Mouse (Mus musculus) limb, embryonic 12.5 days (tissue): ENCODE data around the gene Kif13a. TPM values are rescaled to one million over a fixed set of nuclear protein-coding genes. Genes with fewer than 3 reads are reported as not detected.

Source experiments
- ATAC-seq: fragments of 200-750 bp; cut with Nextera tagmentation; 2 replicates; pipeline ENCODE4 v1.8.0; 2017; ENCODE audit warnings: low read depth, moderate TSS enrichment; ENCODE audit not compliant: insufficient number of reproducible peaks, insufficient read depth, low FRiP score, low TSS enrichment
- H3K27ac ChIP-seq: fragments of 300-500 bp; sonication (generic); 2 replicates; pipeline ENCODE4 v1.5.1; 2016; ENCODE audit warnings: mild to moderate bottlenecking, moderate library complexity
- H3K27me3 ChIP-seq: fragments of 300-500 bp; sonication (generic); 2 replicates; pipeline ENCODE4 v1.6.1; 2016; ENCODE audit warnings: mild to moderate bottlenecking, moderate library complexity
- H3K36me3 ChIP-seq: fragments of 300-500 bp; sonication (generic); 2 replicates; pipeline ENCODE4 v1.6.1; 2016; ENCODE audit warnings: mild to moderate bottlenecking, moderate library complexity
- H3K4me1 ChIP-seq: fragments of 300-500 bp; sonication (generic); replicated peaks from 2 replicates; pipeline ENCODE4 v1.6.1; 2016
- H3K4me2 ChIP-seq: fragments of 300-500 bp; sonication (generic); 2 replicates; pipeline ENCODE4 v1.6.1; 2016; ENCODE audit warnings: mild to moderate bottlenecking, moderate library complexity
- H3K4me3 ChIP-seq: fragments of 300-500 bp; sonication (generic); replicated peaks from 2 replicates; pipeline ENCODE4 v1.5.1; 2016; ENCODE audit warnings: mild to moderate bottlenecking
- H3K9ac ChIP-seq: fragments of 300-500 bp; sonication (generic); replicated peaks from 2 replicates; pipeline ENCODE4 v1.6.1; 2016; ENCODE audit warnings: mild to moderate bottlenecking, moderate library complexity
- H3K9me3 ChIP-seq: fragments of 300-500 bp; sonication (generic); 2 replicates; pipeline ENCODE4 v1.6.1; 2016; ENCODE audit warnings: mild to moderate bottlenecking, moderate library complexity
- WGBS: fragments of 180-500 bp; shearing (Covaris S2); methylation state at CpG from one replicate; pipeline ENCODE4 v1.1.7; 2016; 5-methylcytosine and 5-hydroxymethylcytosine counted together
- polyA plus RNA-seq: library from polyadenylated mRNA; unstranded; fragments of >200 nt; fragmentation: Nextera tagmentation; extraction: Ambion mirVana; gene quantifications from 2 replicates; pipeline ENCODE4 v1.2.1, GENCODE M21; 2016

Kif13a gene
- polyA plus RNA-seq, 1 experiment from 2014 or later: 23.3 TPM

DNA sequence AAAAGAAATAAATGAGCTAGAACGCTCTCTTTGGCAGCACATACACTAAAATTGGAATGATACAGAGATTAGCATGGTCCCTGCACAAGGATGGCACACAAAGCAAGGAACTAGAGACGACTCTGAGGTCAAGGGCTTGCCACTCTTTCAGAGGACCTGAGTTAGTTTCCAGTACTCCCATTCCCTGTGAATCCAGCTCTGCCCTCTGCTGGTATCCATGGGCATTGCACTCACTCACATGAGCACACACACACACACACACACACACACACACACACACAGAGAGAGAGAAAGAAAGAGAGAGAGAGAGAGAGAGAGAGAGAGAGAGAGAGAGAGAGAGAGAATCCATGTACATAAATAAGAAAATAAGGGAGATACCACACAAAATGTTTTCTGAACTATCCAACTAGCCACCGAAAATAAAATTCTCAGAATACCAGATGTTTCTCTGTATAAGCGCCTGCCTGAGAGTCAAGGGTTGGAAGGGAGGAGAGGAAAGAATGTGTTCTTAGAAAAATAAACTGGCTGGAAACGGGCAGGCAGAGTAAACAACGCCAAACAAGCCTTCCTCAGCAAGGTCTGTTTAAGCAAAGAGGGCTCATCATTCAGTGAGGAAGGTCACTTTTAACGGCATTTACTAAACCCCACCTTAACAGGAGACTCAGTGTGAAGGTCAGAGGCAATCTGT is 27.0 kb downstream of the Kif13a start:
- 89% methylated on average over 7 of the region's 7 CpGs for WGBS
- Histone ChIP-seq H3K9ac (no peak overlapping the region), H3K27ac (no peak overlapping the region), H3K4me2 (no peak overlapping the region), H3K4me1 (no peaks in the 10 kb centered on the region; the same call in 1 of the 2 replicates), H3K27me3 (no peaks in the 10 kb centered on the region), H3K4me3 (no peak overlapping the region), H3K9me3 (peaks cover 8% of the 10 kb centered on the region; the same call in 1 of the 2 replicates), H3K36me3 (peaks cover 12% of the 10 kb centered on the region)
- ATAC-seq: no peak

DNA sequence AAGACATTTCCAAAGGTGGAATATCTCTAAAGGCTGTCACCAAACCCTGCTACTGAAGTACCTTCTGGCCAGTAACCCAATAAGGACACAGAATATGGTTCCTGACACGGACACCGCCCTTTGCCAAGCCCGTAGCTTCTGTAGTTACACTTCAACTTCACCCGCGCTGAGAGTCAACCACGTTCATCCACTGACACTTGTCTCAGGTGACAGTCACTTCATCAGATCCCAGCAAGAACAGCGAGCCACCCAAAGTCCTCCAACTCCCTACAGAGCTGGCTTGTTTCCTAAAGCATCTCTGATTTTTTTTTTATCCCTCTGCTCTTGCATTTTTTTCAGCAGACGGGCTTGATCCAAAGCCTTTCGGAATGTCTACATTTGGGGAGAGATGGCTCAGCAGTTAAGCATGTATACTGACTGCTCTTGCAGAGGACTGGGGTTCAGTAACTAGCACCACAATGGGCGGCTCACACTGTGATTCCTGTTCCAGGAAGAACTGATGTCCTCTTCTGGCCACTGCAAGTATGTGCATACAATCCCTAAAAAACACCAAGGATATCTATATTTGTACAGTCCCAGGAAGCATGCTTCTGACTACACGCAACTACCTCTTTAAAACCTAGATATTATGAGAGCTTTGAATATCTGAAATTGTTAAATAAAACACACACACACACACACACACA is 28.7 kb downstream of the Kif13a start:
- H3K4me1 ChIP-seq: peaks cover 3% of the 10 kb centered on the region; the same call in 1 of the 2 replicates
- no peak overlapping the region for H3K4me3 ChIP-seq
- no peak overlapping the region for H3K4me2 ChIP-seq
- no peaks in the 10 kb centered on the region for H3K27me3 ChIP-seq
- 96% methylated on average over 11 of the region's 11 CpGs for WGBS
- peaks cover 12% of the 10 kb centered on the region for H3K36me3 ChIP-seq
- no peak for ATAC-seq
- no peak overlapping the region for H3K9ac ChIP-seq
- H3K9me3 ChIP-seq: peaks cover 8% of the 10 kb centered on the region; the same call in 1 of the 2 replicates
- no peak overlapping the region for H3K27ac ChIP-seq

- Histone ChIP-seq H3K9ac (no peak overlapping the region), H3K27me3 (no peaks in the 10 kb centered on the region), H3K4me1 (peaks cover 20% of the 10 kb centered on the region), H3K27ac (no peak overlapping the region), H3K4me3 (no peak overlapping the region), H3K36me3 (peaks cover 12% of the 10 kb centered on the region), H3K9me3 (peaks cover 8% of the 10 kb centered on the region; the same call in 1 of the 2 replicates), H3K4me2 (no peak overlapping the region)
- 78% methylated on average over 2 of the region's 2 CpGs for WGBS
- ATAC-seq: no peak
Measured at GRCm38 (mm10) chr13:46898837-46899236, 30.8 kb downstream of the Kif13a start.

- Histone ChIP-seq H3K27me3 (no peaks in the 10 kb centered on the region), H3K4me2 (no peak overlapping the region), H3K4me1 (peaks cover 20% of the 10 kb centered on the region), H3K9me3 (peaks cover 8% of the 10 kb centered on the region; the same call in 1 of the 2 replicates), H3K36me3 (peaks cover 11% of the 10 kb centered on the region), H3K4me3 (no peak overlapping the region), H3K27ac (no peak overlapping the region), H3K9ac (no peak overlapping the region)
- no peak for ATAC-seq
- WGBS: 74% methylated on average over 11 of the region's 11 CpGs
Measured at GRCm38 (mm10) chr13:46898411-46898810, 31.3 kb downstream of the Kif13a start.

DNA sequence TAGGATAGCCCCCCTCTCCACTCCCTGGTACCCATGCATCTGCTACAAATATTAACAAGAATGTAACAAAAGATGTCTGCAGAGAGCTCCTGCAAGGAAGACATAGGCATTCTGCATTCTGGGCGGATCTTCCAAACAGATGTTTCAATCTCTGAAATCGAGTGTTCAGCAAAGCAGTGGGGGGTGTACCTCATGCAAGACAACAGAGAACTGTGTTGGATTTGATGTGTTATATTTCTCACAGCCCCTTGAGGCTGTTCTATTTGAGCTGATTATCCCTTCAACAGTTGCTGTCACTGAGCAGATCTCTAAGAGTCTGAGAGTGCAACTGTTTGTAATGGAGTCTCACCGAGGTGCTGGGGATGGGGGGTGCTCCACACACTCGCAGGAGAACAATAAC is 37.3 kb downstream of the Kif13a start:
- no peaks in the 10 kb centered on the region for H3K9me3 ChIP-seq
- H3K27ac ChIP-seq: 0 out of 2 replicates have a peak overlapping the region, but pooled peaks have one; percentile 12
- H3K36me3 ChIP-seq: no peaks in the 10 kb centered on the region
- H3K4me2 ChIP-seq: no peak overlapping the region
- H3K4me1 ChIP-seq: peaks cover 40% of the 10 kb centered on the region
- H3K9ac ChIP-seq: no peak overlapping the region
- no peak for ATAC-seq
- no peak overlapping the region for H3K4me3 ChIP-seq
- no peaks in the 10 kb centered on the region for H3K27me3 ChIP-seq
- WGBS: 62% methylated on average over 4 of the region's 4 CpGs

DNA sequence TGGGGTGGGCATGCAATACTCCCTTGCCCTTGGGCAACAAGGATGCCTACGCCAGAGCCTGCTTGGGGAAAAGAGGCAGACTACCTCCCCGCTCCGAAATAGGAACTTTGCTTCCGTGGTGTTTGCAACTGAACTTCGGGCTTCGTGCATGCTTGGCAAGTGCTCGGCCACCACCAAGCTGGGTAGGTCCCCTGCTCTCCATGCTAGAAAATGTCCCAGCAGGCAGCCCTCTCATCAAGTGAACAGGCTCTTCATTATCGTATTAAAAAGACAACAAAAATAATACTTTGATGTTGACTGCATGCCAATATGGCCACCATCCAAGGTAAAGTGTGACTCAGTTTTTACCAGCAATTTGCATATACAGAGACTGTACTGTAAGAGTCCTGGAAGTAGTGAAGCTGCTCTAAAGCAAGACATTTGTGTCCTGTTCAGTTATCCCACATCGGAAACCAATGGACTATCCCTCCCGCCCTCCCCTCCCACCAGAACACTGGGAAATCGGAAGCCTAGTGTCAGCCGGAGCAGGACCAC is 41.5 kb downstream of the Kif13a start:
- Histone ChIP-seq H3K27me3 (no peaks in the 10 kb centered on the region), H3K36me3 (no peaks in the 10 kb centered on the region), H3K9ac (no peak overlapping the region), H3K4me3 (no peak overlapping the region), H3K9me3 (no peaks in the 10 kb centered on the region), H3K27ac (no peak overlapping the region), H3K4me1 (peaks cover 39% of the 10 kb centered on the region), H3K4me2 (no peak overlapping the region)
- WGBS: 84% methylated on average over 12 of the region's 12 CpGs
- ATAC-seq: no peak

DNA sequence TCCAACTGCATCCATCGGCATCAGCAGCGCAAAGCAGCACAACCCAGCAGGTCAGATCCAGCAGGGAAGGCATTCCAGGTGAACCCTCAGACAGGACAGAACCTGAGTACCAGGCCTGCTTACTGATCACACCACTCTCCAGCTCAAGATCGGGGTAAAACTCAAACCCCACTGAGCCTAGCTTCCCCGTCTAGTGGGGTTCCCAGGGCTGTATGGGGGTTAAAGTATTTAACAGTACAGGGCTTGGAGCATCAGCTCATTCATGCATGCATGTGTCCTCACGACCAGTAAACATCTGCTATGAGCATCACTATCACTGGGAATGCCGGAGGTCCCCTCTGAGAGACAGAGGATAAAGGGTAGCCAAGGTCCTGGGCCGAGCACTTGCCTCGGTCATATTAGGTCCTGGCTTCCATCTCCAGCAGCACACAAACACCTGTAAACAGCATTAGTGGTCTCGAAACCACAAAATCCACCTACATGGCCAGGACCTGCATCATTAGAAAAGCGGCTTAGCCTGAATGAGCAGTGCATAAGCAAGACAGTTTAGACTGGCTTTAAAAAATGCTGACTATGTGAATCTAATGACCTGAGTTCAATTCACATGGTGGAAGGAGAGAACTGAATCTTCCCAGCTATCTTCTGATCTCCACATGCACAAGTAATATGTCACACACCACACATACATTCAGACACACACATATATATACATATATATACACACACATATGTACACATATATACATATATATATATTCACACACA is 43.0 kb downstream of the Kif13a start:
- Histone ChIP-seq H3K4me1 (peaks cover 32% of the 10 kb centered on the region), H3K4me3 (no peak overlapping the region), H3K36me3 (no peaks in the 10 kb centered on the region), H3K9me3 (no peaks in the 10 kb centered on the region), H3K4me2 (no peak overlapping the region), H3K9ac (no peak overlapping the region), H3K27ac (no peak overlapping the region), H3K27me3 (no peaks in the 10 kb centered on the region)
- ATAC-seq: no peak
- WGBS: 81% methylated on average over 10 of the region's 10 CpGs

DNA sequence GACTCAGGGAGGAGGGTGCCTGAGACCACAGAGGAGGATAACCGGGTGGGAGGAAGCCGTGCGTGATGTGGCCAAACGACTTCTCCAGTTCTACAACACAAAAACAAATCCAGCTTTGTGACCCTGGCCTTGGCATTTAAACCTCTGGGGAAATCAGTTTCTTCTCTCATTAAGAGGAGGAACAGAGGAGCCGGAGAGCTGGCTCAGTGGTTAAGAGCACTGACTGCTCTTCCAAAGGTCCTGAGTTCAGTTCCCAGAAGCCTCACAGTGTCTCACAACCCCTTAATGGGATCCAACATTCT is 44.0 kb downstream of the Kif13a start:
- no peaks in the 10 kb centered on the region for H3K9me3 ChIP-seq
- peaks cover 31% of the 10 kb centered on the region for H3K4me1 ChIP-seq
- no peak overlapping the region for H3K4me2 ChIP-seq
- no peak overlapping the region for H3K9ac ChIP-seq
- no peaks in the 10 kb centered on the region for H3K27me3 ChIP-seq
- ATAC-seq: no peak
- no peaks in the 10 kb centered on the region for H3K36me3 ChIP-seq
- no peak overlapping the region for H3K4me3 ChIP-seq
- 56% methylated on average over 5 of the region's 5 CpGs for WGBS
- no peak overlapping the region for H3K27ac ChIP-seq

GRCm38 (mm10) chr13:46884898-46885758 is 44.5 kb downstream of the Kif13a start:
- no peak overlapping the region for H3K4me3 ChIP-seq
- WGBS: 84% methylated on average over 26 of the region's 26 CpGs
- H3K36me3 ChIP-seq: no peaks in the 10 kb centered on the region
- no peaks in the 10 kb centered on the region for H3K9me3 ChIP-seq
- H3K27ac ChIP-seq: no peak overlapping the region
- no peak for ATAC-seq
- H3K4me1 ChIP-seq: peaks cover 36% of the 10 kb centered on the region
- no peak overlapping the region for H3K9ac ChIP-seq
- H3K4me2 ChIP-seq: no peak overlapping the region
- no peaks in the 10 kb centered on the region for H3K27me3 ChIP-seq

DNA sequence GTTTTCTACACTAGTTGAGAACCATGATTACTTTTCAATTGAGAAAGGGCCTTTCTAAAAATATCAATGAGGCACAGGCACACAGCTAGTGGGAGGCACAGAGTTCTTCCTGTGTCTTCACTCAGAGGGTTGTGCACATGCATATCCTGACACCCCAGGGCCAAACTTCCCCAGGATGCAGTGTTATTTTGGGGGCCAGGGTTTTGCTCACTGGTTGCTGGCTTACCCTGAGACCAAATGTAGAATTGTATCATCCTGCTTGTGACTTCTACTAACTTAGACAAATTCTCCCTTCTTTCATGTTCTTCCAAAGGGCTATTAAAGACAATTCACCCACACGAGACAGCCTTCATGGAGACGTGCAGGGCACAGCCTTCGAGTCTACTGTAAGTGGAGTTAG is 45.7 kb downstream of the Kif13a start:
- ATAC-seq: no peak
- WGBS: 91% methylated on average over 3 of the region's 3 CpGs
- peaks cover 36% of the 10 kb centered on the region for H3K4me1 ChIP-seq
- no peak overlapping the region for H3K4me3 ChIP-seq
- H3K27me3 ChIP-seq: no peaks in the 10 kb centered on the region
- no peak overlapping the region for H3K9ac ChIP-seq
- no peaks in the 10 kb centered on the region for H3K36me3 ChIP-seq
- H3K9me3 ChIP-seq: no peaks in the 10 kb centered on the region
- H3K27ac ChIP-seq: no peak overlapping the region
- H3K4me2 ChIP-seq: no peak overlapping the region
